8 mouse cellular contexts compared by ENCODE assay signal in genomic region chr11:78792465-78792864, GRCm38 (mm10). TPM values are rescaled to one million over a fixed set of nuclear protein-coding genes. Genes with fewer than 3 reads are reported as not detected.
DNase-seq lines count a peak whose midpoint lies in the region; ATAC-seq and TF ChIP-seq lines count a peak whose summit lies in the region.

No protein-coding gene starts in this region.

- peak overlapping the region; percentile 30 for H3K4me2 ChIP-seq in stomach, embryonic 16.5 days (ENCODE audit: low read depth, low read length)

- H3K9me3 ChIP-seq in stomach, embryonic 16.5 days (replicated peaks; ENCODE audit: control insufficient read depth, low read length): no peaks in the 10 kb centered on the region

- WGBS in spleen, adult 2 months: 4% methylated on average over 11 of the region's 11 CpGs
- 39% methylated on average over 11 of the region's 11 CpGs for WGBS in stomach, embryonic 16.5 days

- H3K4me3 ChIP-seq in spleen, adult 2 months (ENCODE audit: extremely low read depth, insufficient read depth, insufficient read length): peak overlapping the region; percentile 52
- H3K4me3 ChIP-seq in stomach, embryonic 16.5 days (replicated peaks; ENCODE audit: low read length): no peak overlapping the region

- no peaks in the 10 kb centered on the region for H3K36me3 ChIP-seq in spleen, adult 2 months (ENCODE audit: control insufficient read depth, insufficient read depth, low read length)
- H3K36me3 ChIP-seq in stomach, embryonic 16.5 days (ENCODE audit: control insufficient read depth, insufficient read depth, low read length): no peaks in the 10 kb centered on the region

- H3K9ac ChIP-seq in stomach, embryonic 16.5 days (ENCODE audit: low read length): no peak overlapping the region

- TF ChIP-seq CTCF in spleen, adult 2 months (IDR thresholded peaks at IDR 0.05; ENCODE audit: extremely low read depth, insufficient read depth, insufficient read length, insufficient replicate concordance): no peak

- H3K4me1 ChIP-seq in spleen, adult 2 months (ENCODE audit: control insufficient read depth, insufficient read depth, insufficient read length): peaks cover 4% of the 10 kb centered on the region; the same call in 1 of the 2 replicates
- H3K4me1 ChIP-seq in stomach, embryonic 16.5 days (ENCODE audit: control insufficient read depth, insufficient read depth, low read length): 0 out of 2 replicates have a peak, but pooled peaks cover 3% of the 10 kb centered on the region

- DNase-seq in frontal cortex, adult 2 months (ENCODE audit: extremely low spot score in 1 of 2, low spot score in 1 of 2): peak; percentile 76 to 80
- no peak for DNase-seq in frontal cortex, postnatal 25 days (ENCODE audit: low spot score in 2 of 2)
- DNase-seq in spleen, adult 2 months (ENCODE audit: low read depth in 1 of 2, low spot score in 2 of 2): peak; percentile 21
- DNase-seq in spleen, postnatal 14 days (ENCODE audit: low spot score in 2 of 2): no peak
- no peak for DNase-seq in cerebellum, adult 8-10 months
- DNase-seq in kidney, adult 11 months: no peak

- ATAC-seq in megakaryocyte, adult 5-6 weeks (ENCODE audit: poor library complexity, severe bottlenecking): peak; percentile 87
- no peak for ATAC-seq in stomach, embryonic 16.5 days (ENCODE audit: insufficient read depth, low FRiP score)

- no peak overlapping the region for H3K27ac ChIP-seq in spleen, adult 2 months (ENCODE audit: insufficient read depth, low read length)
- no peak overlapping the region for H3K27ac ChIP-seq in stomach, embryonic 16.5 days (ENCODE audit: low read length)

- no peaks in the 10 kb centered on the region for H3K27me3 ChIP-seq in spleen, adult 2 months (ENCODE audit: control insufficient read depth, insufficient read depth, low read length)
- H3K27me3 ChIP-seq in stomach, embryonic 16.5 days (ENCODE audit: control insufficient read depth, insufficient read depth, low read length): no peaks in the 10 kb centered on the region

- no peak for TF ChIP-seq POLR2A in spleen, adult 2 months (IDR thresholded peaks at IDR 0.05; ENCODE audit: low read depth, low read length)

RNA-seq across cellular contexts. Expression of gene Lyrm9, which starts 33.9 kb away (rescaled TPM):
- polyA plus RNA-seq in frontal cortex, adult 2 months (2012; rRNA removed): 18.5 and 24.1 TPM in 2 replicates
- 11.4 and 12.1 TPM in 2 replicates for polyA plus RNA-seq in spleen, adult 2 months (2012; rRNA removed)
- 1.4 and 6.4 TPM in 2 replicates for total RNA-seq in megakaryocyte, adult 5-6 weeks (2015)
- total RNA-seq in megakaryocyte, adult 5-6 weeks (2017): 29.1 and 31.6 TPM in 2 replicates
- 16.6 and 20.0 TPM in 2 replicates for polyA plus RNA-seq in stomach, embryonic 16.5 days (2015; fragmentation: Nextera tagmentation; extraction: Ambion mirVana)

RNA-seq across cellular contexts. Expression of gene Ccnq, which starts 40.9 kb away (rescaled TPM):
- polyA plus RNA-seq in frontal cortex, adult 2 months (2012; rRNA removed): 28.8 and 34.8 TPM in 2 replicates
- polyA plus RNA-seq in spleen, adult 2 months (2012; rRNA removed): 38.0 and 42.1 TPM in 2 replicates
- 21.3 and 25.6 TPM in 2 replicates for total RNA-seq in megakaryocyte, adult 5-6 weeks (2015)
- 15.1 and 22.5 TPM in 2 replicates for total RNA-seq in megakaryocyte, adult 5-6 weeks (2017)
- 31.0 and 32.4 TPM in 2 replicates for polyA plus RNA-seq in stomach, embryonic 16.5 days (2015; fragmentation: Nextera tagmentation; extraction: Ambion mirVana)

Comparison
In these comparisons a context has a peak if more than half of its experiments do, and no peak if none do; other contexts are left out.
1. DNase-seq: peak in frontal cortex, adult 2 months (2 of 2) and spleen, adult 2 months (2 of 2); none in frontal cortex, postnatal 25 days (0 of 2), spleen, postnatal 14 days (0 of 2), cerebellum, adult 8-10 months (single experiment) and kidney, adult 11 months (single experiment).